Mouse (Mus musculus) spleen, embryonic (tissue): ENCODE data around the gene Zfp52.

Experiments used
- CTCF ChIA-PET: fragments of 350-600 bp; sonication (Branson Sonifier 250); formaldehyde crosslinking; loops from one replicate; lab custom pipeline; 2022; lab: Charles Lee

The Zfp52 gene

DNA sequence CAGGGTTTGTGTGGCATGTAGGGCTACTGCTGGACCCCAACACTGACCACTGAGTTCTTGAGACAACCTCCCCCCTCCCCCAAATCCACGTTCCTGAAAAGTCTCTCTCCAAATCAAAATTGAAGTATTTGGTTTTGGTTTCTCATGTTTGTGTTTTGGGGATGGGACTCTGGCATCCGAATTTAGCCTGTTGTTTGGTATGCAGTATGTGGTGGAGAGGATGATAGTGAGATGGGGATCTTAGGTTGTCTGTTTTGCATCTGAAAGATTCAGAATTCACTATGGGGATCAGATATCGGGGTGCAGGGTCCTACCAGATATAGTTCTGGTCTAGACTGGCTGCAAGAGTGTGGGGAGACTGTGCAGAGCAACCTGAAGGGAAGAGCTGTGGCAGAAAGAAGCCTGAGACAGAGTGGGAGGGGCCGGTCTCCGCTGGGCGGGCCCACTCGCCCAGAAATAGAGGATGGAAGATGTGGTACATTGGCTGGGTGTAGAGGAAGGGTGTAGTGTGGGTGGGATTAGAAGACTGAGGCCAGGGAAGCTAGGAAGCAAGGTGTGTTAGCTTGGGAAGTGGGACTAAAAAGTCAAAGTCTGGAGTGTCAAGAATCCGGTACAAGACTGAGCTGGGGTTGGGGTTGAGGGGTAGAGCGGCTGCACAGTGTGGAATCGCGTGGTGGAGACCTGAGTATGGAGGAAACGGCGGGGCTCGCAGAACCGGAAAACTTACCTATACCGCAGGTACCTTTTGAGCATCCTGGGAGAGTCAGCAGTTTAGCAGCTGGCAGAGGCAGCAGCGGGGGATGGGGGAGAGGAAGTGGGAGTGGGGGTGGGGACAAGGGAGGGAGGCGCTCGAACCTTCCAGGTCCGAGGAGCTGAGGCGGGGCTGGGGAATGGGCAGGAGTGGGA lies at the start of gene Zfp52:
Gene Zfp52, plus strand, starts transcription at position 444 of the 906 bp plus-strand sequence.
- CTCF ChIA-PET, result interaction anchor here (0.5 to 0.7 kb wide), 5 partner anchors 12 to 226 kb away, joined by 3 to 23 read pairs (median 5); partner anchors contain the start of gene Zfp51

DNA sequence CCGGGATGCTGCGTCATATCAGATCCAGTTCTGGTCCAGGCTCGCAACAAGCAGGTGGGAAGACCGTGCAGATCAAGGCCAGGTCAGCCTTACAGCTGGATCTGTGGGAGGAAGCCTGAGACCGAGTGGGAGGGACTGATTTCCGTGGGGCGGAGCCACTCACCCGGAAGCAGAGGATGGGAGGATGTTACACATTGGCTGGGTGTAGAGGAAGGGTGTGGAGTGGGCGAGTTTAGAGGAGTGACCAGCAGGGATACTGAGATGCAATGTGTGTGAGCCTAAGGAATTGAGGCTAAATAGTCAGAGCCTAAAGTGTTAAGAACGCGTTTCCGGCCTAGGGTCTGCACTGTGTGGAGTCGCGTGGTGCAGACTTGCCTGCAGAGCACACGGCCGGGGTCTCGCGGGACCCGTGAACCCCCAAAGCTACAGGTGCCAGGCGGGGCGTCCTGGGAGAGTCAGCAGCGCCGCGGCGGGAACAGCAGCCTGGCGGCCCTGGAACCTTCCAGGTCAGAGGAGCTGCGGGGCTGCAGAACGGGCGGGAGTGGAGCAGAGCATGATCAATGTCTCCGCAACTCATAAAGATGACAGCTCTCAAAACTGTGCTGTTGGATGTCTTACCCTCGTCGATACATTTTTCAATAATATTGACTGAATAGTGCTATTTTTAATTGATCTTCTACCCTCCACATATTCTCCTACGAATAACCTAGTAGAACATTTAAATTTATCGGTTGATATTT lies 46.4 kb upstream of the Zfp52 start, which contains the start of gene Zfp53:
Gene Zfp53, plus strand, starts transcription at position 239 of the 740 bp plus-strand sequence.
- CTCF ChIA-PET, result interaction anchor here (1.1 kb wide), 1 partner anchor 11 kb away, joined by 3 read pairs; no protein-coding TSS in a partner anchor

DNA sequence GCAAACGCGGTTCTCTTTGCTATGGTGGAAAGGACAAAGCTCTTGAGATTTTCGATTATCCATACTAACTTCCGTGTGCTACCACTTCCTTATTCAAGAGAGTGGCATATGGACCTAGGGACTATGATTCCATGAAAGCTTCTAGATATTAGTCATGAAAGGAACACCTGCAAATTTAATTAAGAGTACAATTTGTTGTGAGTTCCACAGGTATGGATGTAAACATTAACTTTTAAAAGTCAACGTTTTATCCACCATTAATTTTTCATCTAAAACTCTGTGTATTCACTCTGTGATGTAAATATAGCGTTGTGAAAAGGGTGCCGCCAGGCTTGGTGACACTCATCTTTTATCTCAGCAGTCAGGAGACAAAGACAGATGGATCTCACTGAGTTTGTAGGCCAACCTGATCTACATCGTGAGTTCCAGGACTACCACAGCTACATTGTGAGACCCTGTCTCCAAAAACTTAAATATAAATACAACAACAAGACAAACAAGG lies 45.8 kb upstream of the Zfp52 start:
- CTCF ChIA-PET, result no interaction called here

DNA sequence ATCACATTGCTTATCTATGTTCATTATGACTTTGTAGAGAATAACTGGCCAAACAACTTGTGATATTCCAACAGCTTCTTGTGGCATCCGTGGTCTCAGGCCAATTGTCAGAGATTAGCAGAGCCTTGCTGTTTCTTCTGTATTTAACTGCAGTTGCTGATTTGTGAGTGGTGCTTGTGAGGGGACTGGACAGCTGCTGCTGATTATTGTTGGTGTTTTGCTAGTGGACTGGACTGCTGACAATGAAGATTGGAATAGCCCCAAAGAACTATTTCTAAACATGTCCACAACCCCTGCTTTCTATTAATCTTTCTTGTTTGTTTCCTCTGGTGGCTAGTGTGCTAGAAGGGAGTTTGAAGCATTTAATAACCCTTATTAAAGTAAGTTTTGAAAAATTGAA lies 34.0 kb upstream of the Zfp52 start:
- CTCF ChIA-PET, result no interaction called here

DNA sequence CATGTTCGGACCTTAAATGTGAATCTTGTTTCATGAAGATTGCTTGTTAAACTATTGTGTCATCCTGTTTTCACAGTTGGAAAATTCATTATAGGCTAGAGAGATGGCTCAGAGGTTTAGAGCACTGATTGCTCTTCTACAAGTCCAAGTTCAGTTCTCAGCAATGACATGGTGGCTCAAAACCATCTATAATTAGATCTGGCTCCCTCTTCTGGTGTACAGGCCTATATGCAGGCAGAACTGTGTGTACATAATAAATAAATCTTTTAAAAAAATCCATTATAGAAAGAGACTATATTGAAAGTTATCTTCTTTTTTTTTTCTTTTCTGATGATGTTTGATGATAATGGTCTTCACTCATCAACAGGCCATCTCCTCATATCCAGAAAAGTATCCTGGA lies 30.8 kb upstream of the Zfp52 start:
- CTCF ChIA-PET, result no interaction called here

DNA sequence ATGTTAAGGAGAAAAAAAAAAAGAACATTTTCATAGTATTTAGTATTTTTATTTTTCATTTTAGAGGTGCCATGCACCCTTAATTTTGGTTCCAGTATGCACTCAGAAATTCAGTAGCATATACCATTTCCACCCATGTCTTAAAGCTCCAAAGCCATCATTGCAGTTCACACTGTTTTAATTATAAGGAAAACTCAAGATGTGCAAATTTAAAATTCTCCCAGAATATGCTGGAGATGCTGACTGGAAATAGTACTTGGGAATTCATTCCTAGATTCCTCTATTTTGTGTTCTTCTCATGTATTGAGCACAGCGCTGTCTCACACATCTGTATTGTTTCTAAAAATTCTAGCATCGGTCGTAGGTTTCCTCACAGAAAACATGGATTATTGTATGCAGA lies 29.1 kb upstream of the Zfp52 start:
- CTCF ChIA-PET, result no interaction called here

DNA sequence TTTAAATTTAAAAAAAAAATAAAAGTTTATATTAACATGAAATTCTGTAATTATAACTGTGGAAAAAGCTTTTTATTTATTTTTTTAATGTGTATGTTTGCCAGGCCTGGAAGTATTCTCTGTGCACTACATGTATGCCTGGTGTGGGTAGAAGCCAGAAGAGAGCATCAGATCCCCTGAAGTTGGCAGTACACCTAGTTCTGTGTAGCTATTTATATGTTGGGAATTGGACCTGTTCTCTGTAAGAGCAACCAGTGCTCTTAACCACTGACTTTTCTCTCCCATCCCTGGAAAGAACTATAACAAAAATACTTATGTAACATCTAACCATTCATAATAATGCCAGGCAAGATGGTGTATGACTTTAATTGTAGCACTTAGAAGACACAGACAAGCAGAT lies 25.6 kb upstream of the Zfp52 start:
- CTCF ChIA-PET, result no interaction called here

DNA sequence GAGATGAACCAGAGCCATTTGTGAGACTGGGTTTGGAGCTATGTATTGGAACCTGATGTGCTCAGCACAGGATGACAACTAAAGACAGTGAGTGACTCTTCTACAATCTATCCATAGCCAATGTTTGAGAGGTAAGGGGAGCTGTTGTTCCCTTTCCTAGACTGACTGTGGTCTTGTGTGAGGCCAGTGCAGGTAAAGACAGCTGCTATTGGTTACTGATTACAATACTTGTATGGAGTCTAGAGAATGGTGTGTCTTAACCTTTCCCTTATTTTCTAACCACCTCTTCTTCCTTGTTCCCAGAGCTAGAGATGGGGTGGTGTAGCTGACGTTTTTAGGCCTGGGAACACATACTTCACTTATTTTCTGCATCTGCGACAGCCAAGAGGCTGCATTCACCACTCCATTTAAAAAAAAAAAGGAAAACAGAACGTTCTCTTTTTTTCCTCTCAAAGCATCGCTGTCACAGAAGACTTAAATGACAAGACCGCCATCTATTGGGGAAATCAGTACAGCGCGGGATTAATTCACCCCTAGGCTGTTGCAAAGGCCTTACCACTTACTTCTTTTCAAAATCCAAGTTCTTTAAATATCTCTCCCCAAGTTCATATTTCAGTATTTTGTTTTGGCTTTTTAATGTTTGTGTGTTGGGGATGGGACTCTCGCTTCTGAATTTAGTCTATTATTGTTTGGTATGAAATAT lies 19.8 kb upstream of the Zfp52 start:
- CTCF ChIA-PET, result interaction anchor here (0.5 to 1.2 kb wide), 3 partner anchors 19 to 245 kb away, joined by 4 to 11 read pairs (median 6); no protein-coding TSS in a partner anchor

DNA sequence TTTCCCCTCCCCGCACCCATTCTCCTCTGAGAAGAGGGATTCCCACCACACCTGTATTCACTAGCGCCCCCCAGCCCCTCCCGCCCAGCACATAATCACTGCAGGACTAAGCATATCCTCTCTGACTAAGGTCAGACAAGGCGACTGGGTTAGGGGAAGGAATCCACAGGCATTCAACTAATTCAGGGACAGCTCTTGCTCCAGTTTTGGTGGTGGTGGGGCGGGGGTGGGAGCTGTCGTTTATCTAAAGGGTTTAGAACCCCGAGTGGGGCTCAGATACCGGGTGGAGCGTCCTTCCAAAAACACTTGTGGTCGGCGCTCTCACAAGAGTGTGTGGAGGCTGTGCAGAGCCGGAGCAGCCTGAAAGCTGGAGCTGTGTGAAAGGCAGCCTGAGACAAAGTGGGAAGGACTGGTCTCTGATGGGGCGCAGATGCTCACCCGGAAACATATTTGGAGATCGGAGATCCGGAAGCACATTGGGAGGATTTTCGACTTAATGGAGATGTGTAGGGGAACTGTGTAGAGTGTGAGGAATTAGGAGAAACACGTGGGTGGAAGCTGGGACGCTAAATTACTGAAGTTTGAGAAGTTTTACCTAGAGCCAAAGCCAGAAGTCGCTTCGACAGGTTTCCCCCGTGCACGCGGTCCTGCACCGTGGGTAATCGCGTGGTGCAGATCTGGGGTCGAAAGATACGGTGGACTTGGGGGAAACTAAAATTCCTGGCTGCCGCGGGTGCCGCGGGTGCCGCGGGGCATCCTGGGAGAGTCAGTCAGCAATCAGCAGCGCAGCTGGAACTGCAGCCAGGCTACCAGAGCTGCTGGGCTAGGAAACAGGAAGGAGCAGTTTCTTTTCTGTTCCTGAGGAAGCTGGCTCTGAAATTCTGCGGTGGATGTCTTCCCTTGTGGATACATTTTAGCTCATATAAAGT lies 18.9 kb upstream of the Zfp52 start:
- CTCF ChIA-PET, result interaction anchor here (0.5 to 1.3 kb wide), 2 partner anchors 51 to 245 kb away, joined by 3 to 11 read pairs; no protein-coding TSS in a partner anchor

DNA sequence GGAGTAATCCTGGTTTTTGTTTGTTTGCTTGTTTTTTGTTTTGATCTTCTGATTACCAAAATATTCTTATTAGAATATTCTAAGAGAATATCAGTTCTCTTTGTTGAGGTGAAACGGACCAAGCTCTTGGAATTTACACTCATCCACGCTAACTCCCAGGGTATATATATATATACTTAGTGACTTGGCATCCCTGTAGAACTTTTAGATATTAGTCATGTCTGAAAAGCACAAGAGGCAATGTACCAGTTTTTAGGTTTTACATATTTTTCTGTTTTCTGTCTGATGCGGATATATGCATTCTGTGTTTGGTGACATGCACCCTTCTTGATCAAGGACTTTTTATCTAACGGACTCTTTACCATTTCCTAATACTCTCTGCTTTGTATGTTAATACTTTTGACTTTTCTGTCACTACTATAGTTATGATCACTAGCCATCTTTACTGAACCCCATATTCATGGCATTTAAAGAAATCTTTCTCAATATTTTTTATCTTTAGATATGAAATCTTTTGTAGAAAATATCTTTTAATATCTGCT lies 18.1 kb upstream of the Zfp52 start:
- CTCF ChIA-PET, result interaction anchor here (1.3 kb wide), 1 partner anchor 246 kb away, joined by 3 read pairs; no protein-coding TSS in a partner anchor

DNA sequence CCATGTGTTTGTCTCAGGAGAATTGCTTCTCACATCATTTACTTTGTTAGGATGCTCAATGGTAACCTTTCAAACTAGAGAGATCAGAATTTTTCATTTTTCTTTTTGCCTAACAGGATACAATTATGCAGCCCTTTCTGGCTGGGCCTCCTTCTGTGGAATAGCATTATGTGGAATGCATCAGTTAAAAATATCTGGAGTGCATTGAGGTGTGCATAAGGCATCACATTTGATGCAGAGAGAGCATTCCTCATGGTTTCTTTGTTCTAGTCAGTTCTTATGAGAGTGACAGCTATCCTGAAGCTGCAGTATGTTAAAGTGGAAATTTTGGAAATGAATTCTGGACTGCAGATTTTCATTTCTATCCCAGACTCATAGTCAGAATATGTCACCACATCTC lies 9.1 kb upstream of the Zfp52 start:
- CTCF ChIA-PET, result no interaction called here

DNA sequence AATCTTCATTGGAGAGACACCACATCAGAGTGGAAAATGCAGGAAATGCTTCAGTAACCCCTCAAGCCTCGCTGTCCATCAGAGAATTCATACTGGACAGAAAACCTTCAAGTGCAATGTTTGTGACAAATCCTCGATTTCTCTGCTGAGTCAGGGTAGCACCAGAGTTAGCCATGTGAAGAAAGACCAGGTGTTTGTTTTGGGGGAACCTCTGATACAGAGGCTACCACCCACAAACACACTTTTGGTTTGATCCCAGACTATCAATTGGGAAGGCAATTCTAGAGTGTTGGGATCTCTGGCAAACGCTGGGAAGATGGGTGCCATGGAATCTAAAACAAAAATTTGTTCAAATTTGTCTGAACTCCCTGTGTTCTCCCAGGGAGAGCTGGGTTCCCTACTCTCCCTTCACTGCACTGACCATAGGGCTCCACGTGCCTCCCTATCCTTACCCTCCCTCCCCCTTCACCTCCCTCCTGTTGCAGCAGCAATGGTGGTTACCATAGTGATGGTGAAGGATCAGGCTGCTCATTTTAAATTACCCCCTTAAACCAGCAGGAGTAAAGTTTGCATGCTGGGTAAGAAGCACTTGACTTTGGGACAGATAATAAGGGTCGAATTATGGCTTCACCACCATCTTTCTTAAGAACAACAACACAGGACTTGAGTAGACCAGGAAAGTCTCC lies 4.6 kb upstream of the Zfp52 start:
- CTCF ChIA-PET, result no interaction called here

DNA sequence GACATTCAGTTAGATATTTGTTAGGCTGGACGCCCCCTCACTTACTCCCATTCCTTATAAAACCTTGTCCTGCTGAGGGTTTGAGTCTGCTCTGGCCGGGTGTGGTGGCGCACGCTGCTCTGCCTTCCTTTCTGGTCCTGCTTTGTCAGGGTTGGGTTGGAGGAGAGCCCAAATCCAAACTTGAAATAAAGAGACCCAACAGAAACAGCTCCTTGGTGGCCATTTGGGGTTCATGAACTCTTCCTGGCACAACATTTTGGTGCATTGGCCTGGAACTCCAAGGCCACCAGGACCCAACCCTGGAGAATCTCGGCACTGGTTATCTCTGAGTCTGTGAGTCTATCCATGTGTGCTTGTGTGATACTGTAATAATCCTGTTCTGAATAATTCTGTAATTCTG lies 3.7 kb upstream of the Zfp52 start:
- CTCF ChIA-PET, result no interaction called here

DNA sequence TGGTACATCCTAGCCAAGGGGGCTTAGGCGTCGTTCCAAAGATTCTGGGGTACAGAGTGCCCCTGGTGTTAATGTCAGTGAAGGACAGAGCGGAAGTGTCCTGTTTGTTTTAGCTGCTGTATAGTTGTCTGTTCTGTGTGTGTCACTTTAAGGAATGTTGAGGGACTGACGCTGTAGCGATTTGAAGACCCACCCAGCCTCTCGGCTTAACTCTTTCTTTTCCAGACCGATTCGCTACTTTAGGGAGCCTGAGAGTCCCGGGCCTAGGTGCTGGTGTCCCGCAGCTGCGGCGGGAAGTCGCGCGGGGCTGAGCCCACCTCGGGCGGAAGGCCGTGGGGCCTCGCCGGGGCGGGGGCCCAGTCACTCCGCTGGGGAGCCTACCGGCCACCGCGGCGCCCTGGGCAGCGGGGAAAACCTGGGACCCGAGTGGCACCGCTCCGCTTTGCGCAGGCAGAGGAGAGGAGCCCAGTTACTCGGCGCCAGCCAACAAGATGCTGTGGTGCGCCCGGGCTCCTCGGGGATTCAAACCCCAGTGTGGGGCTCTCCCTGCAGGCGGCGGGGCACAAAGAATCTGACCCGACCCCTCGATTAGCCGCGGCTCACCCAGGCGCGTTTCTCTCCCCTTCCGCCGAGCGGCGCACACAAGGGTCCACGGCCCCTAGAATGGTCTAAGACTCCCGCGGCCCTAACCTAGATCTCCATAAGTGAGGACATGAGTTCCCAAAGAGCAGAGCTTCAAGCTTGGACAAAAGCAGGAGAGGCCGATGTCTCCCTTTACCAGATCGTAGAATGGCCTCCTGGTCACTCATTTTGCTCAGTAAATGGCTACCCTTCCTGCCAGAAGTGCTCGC lies 3.0 kb upstream of the Zfp52 start:
- CTCF ChIA-PET, result no interaction called here

DNA sequence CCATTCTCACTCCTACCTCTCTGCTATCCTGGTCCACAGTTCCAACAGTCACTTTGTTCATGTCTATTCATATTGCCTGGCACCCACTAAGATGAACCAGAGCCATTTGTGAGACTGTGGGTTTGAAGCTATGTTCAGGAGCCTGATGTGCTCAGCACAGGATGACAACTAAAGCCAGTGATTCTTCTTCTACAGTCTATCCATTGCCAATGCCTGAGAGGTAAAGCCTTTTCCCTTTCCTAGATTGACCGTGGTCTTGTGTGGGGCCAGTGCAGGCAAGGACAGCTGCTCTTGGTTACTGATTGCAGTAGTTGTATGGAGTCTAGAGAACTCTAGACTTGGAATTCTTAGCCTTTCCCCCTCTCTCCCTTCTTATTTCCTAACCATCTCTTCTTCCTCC lies 1.4 kb upstream of the Zfp52 start:
- CTCF ChIA-PET, result interaction anchor here (0.9 kb wide), 1 partner anchor 19 kb away, joined by 4 read pairs; no protein-coding TSS in a partner anchor

DNA sequence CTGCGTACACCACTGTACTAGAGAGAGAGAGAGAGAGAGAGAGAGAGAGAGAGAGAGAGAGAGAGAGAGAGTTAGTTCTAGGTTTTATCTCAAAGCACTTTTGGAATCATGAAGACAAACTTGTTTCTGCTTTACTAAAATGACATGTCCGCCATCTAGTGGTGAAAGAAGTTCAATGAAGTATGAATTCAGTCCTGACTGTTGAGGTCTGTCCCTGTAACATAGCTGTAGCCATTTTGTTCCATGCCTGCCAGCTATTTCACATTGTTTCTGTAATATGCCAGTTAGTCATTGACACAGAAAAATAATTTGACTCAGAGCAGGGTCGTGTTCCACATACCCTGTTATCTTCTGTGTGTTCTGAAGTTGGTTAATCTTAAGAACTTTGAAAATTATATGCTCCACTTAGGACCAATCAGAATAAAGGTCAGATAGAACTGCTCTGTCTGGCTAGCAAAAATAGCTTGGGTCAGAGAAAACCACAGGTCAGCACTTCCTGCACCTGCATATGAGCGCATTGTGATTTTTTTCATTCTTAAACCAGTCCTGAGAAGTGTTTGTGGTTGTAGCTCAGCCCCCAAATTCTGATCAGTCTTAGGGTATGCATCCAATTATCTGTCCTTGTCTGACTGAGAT lies 761 bp upstream of the Zfp52 start:
- CTCF ChIA-PET, result interaction anchor here (0.5 to 0.9 kb wide), 4 partner anchors 19 to 225 kb away, joined by 3 to 23 read pairs (median 13); partner anchors contain the start of gene Zfp51

DNA sequence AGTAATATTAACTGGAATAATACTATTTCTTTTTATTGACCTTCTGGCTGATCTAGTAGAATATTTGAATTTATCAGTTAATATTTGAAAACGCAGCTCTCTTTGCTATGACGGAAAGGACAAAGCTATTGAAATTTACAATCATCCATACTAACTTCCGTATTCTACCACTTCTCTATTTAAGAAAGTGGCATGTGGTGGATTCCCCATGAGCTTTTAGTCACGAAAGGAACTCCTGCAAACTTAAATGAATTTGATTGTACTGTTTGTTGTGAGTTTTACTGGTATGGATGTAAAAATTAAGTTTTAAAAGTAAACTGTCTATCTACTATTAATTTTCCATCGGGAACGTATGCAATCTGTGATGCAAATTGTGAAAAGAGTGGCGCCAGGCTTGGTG lies 757 bp downstream of the Zfp52 start:
- CTCF ChIA-PET, result interaction anchor here (0.6 kb wide), 1 partner anchor 13 kb away, joined by 5 read pairs; no protein-coding TSS in a partner anchor

DNA sequence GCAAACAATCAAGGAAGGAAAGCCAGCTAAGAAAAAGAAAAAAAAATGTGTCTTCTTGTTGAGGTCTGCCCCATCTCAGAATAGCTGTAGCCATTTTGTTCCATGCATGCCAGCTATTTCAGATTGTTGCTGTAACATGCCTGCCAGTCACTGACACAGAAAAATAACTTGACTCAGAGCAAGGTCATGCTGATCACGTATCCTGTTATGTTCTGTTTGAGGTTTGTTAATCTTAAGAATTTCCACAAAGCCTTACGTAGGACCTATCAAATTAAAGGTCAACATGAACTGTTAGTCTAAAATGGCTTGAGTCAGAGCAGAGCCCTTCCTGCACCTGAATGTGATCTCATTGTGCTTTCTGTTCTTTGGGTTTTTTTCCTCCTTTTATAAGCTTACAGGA lies 1.3 kb downstream of the Zfp52 start:
- CTCF ChIA-PET, result no interaction called here
